Mouse (Mus musculus): ENCODE measurements around the gene Atp2b4. TPM values are rescaled to one million over a fixed set of nuclear protein-coding genes. Genes with fewer than 3 reads are reported as not detected.

The Atp2b4 gene
- total and polyA plus RNA-seq, 2 experiments: 0.86 to 2.4 TPM

- DNase-seq (ENCODE audit: extremely low read depth, low read depth, low spot score): no peak
- 87% methylated on average over 2 of the region's 2 CpGs for WGBS
- Histone ChIP-seq H3K36me3 (ENCODE audit: control insufficient read depth, insufficient read depth, low read length) (no peaks in the 10 kb centered on the region), H3K4me1 (ENCODE audit: control insufficient read depth, insufficient read depth, low read length) (no peaks in the 10 kb centered on the region), H3K27ac (replicated peaks; ENCODE audit: insufficient read depth, low read depth, low read length) (no peak overlapping the region), H3K79me2 (ENCODE audit: control insufficient read depth, insufficient read depth, low read length) (no peaks in the 10 kb centered on the region), H3K9ac (ENCODE audit: low read depth, low read length) (no peak overlapping the region), H3K27me3 (ENCODE audit: control insufficient read depth, insufficient read depth, low read length) (no peaks in the 10 kb centered on the region), H3K4me3 (ENCODE audit: insufficient read depth, low read depth, low read length) (no peak overlapping the region)
- TF ChIP-seq CTCF (IDR thresholded peaks at IDR 0.05; ENCODE audit: low read depth, low read length) (no peak), POLR2A (IDR thresholded peaks at IDR 0.05; ENCODE audit: extremely low read depth, insufficient read depth, low read length) (no peak)
These were observed 24.3 kb upstream of the Atp2b4 start for GRCm38 (mm10) chr1:133825140-133825539.

GRCm38 (mm10) chr1:133821144-133821543 is 20.3 kb upstream of the Atp2b4 start:
- no peak overlapping the region for H3K9ac ChIP-seq (ENCODE audit: low read depth, low read length)

GRCm38 (mm10) chr1:133820100-133820499 is 19.3 kb upstream of the Atp2b4 start:
- H3K9ac ChIP-seq (ENCODE audit: low read depth, low read length): no peak overlapping the region
- DNase-seq (ENCODE audit: extremely low read depth, low read depth, low spot score): no peak
- no peaks in the 10 kb centered on the region for H3K36me3 ChIP-seq (ENCODE audit: control insufficient read depth, insufficient read depth, low read length)
- no peak overlapping the region for H3K27ac ChIP-seq (replicated peaks; ENCODE audit: insufficient read depth, low read depth, low read length)
- TF ChIP-seq CTCF (IDR thresholded peaks at IDR 0.05; ENCODE audit: low read depth, low read length): no peak
- TF ChIP-seq POLR2A (IDR thresholded peaks at IDR 0.05; ENCODE audit: extremely low read depth, insufficient read depth, low read length): no peak
- 66% methylated on average over 2 of the region's 2 CpGs for WGBS
- H3K27me3 ChIP-seq (ENCODE audit: control insufficient read depth, insufficient read depth, low read length): no peaks in the 10 kb centered on the region
- H3K79me2 ChIP-seq (ENCODE audit: control insufficient read depth, insufficient read depth, low read length): no peaks in the 10 kb centered on the region
- no peaks in the 10 kb centered on the region for H3K4me1 ChIP-seq (ENCODE audit: control insufficient read depth, insufficient read depth, low read length)
- H3K4me3 ChIP-seq (ENCODE audit: insufficient read depth, low read depth, low read length): no peak overlapping the region

More at GRCm38 (mm10) chr1:133821144-133821543, 20.3 kb upstream of the Atp2b4 start:
- Histone ChIP-seq H3K4me1 (ENCODE audit: control insufficient read depth, insufficient read depth, low read length) (no peaks in the 10 kb centered on the region), H3K27ac (replicated peaks; ENCODE audit: insufficient read depth, low read depth, low read length) (no peak overlapping the region), H3K79me2 (ENCODE audit: control insufficient read depth, insufficient read depth, low read length) (no peaks in the 10 kb centered on the region), H3K36me3 (ENCODE audit: control insufficient read depth, insufficient read depth, low read length) (no peaks in the 10 kb centered on the region), H3K27me3 (ENCODE audit: control insufficient read depth, insufficient read depth, low read length) (no peaks in the 10 kb centered on the region), H3K4me3 (ENCODE audit: insufficient read depth, low read depth, low read length) (no peak overlapping the region)
- TF ChIP-seq CTCF (IDR thresholded peaks at IDR 0.05; ENCODE audit: low read depth, low read length) (no peak), POLR2A (IDR thresholded peaks at IDR 0.05; ENCODE audit: extremely low read depth, insufficient read depth, low read length) (no peak)
- DNase-seq (ENCODE audit: extremely low read depth, low read depth, low spot score): no peak
- 62% methylated on average over 5 of the region's 5 CpGs for WGBS

DNA sequence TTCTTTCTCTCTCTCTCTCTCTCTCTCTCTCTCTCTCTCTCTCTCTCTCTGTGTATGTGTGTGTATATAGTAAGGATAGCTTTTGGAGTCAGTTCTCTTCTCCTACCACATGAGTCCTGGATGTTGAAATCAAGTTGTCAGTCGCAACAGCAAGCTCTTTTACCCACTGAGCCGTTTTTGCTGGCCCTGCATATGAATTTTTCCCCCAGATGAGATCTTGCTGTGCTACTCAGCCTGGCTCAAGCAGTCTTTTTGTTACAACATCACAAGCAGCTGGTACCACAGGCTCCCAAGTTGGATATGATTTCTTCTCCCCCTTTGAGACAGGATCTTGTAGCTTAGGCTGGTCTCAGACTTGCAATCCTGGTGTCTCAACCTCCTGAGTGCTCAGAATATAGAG is 17.7 kb upstream of the Atp2b4 start:
- no peaks in the 10 kb centered on the region for H3K4me1 ChIP-seq (ENCODE audit: control insufficient read depth, insufficient read depth, low read length)

GRCm38 (mm10) chr1:133815747-133816491 is 15.1 kb upstream of the Atp2b4 start:
- DNase-seq (ENCODE audit: extremely low read depth, low read depth, low spot score): no peak
- Histone ChIP-seq H3K36me3 (ENCODE audit: control insufficient read depth, insufficient read depth, low read length) (no peaks in the 10 kb centered on the region), H3K9ac (ENCODE audit: low read depth, low read length) (no peak overlapping the region), H3K4me3 (ENCODE audit: insufficient read depth, low read depth, low read length) (no peak overlapping the region), H3K27ac (replicated peaks; ENCODE audit: insufficient read depth, low read depth, low read length) (no peak overlapping the region), H3K4me1 (ENCODE audit: control insufficient read depth, insufficient read depth, low read length) (no peaks in the 10 kb centered on the region), H3K27me3 (ENCODE audit: control insufficient read depth, insufficient read depth, low read length) (no peaks in the 10 kb centered on the region), H3K79me2 (ENCODE audit: control insufficient read depth, insufficient read depth, low read length) (no peaks in the 10 kb centered on the region)
- TF ChIP-seq CTCF (IDR thresholded peaks at IDR 0.05; ENCODE audit: low read depth, low read length) (no peak), POLR2A (IDR thresholded peaks at IDR 0.05; ENCODE audit: extremely low read depth, insufficient read depth, low read length) (no peak)
- WGBS: 72% methylated on average over 12 of the region's 12 CpGs

More for the DNA sequence above, 17.7 kb upstream of the Atp2b4 start:
- no peak for DNase-seq (ENCODE audit: extremely low read depth, low read depth, low spot score)
- Histone ChIP-seq H3K27ac (replicated peaks; ENCODE audit: insufficient read depth, low read depth, low read length) (no peak overlapping the region), H3K36me3 (ENCODE audit: control insufficient read depth, insufficient read depth, low read length) (no peaks in the 10 kb centered on the region), H3K4me3 (ENCODE audit: insufficient read depth, low read depth, low read length) (no peak overlapping the region), H3K9ac (ENCODE audit: low read depth, low read length) (no peak overlapping the region), H3K79me2 (ENCODE audit: control insufficient read depth, insufficient read depth, low read length) (no peaks in the 10 kb centered on the region), H3K27me3 (ENCODE audit: control insufficient read depth, insufficient read depth, low read length) (no peaks in the 10 kb centered on the region)
- TF ChIP-seq CTCF (IDR thresholded peaks at IDR 0.05; ENCODE audit: low read depth, low read length): no peak
- no peak for TF ChIP-seq POLR2A (IDR thresholded peaks at IDR 0.05; ENCODE audit: extremely low read depth, insufficient read depth, low read length)
- WGBS: 68% methylated on average over 2 of the region's 2 CpGs

DNA sequence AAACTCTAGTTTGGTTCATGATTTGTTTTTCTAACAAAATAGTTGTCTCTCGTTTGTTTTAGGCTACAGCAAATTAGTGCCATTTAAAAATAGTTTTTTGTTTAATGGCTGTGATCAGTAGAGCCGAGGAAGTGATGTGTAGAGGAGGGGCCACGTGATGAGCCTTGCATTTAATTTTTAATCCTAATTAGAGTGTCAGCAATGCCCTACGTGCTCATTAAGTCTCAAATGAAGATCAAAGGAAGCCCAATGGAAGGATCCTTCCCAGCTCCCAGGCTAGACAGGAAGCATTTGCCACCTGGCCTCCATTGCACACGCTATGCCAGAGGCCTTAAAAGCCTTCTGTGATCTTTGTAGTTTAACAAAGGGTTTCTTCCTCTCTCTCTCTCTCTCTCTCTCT is 8.5 kb upstream of the Atp2b4 start:
- Histone ChIP-seq H3K36me3 (ENCODE audit: control insufficient read depth, insufficient read depth, low read length) (no peaks in the 10 kb centered on the region), H3K79me2 (ENCODE audit: control insufficient read depth, insufficient read depth, low read length) (no peaks in the 10 kb centered on the region), H3K4me1 (ENCODE audit: control insufficient read depth, insufficient read depth, low read length) (no peaks in the 10 kb centered on the region), H3K9ac (ENCODE audit: low read depth, low read length) (no peak overlapping the region), H3K27ac (replicated peaks; ENCODE audit: insufficient read depth, low read depth, low read length) (no peak overlapping the region), H3K4me3 (ENCODE audit: insufficient read depth, low read depth, low read length) (no peak overlapping the region), H3K27me3 (ENCODE audit: control insufficient read depth, insufficient read depth, low read length) (no peaks in the 10 kb centered on the region)
- TF ChIP-seq POLR2A (IDR thresholded peaks at IDR 0.05; ENCODE audit: extremely low read depth, insufficient read depth, low read length) (no peak), CTCF (IDR thresholded peaks at IDR 0.05; ENCODE audit: low read depth, low read length) (no peak)
- WGBS: 78% methylated on average over 5 of the region's 5 CpGs
- DNase-seq (ENCODE audit: extremely low read depth, low read depth, low spot score): no peak
